ENCODE assay signal across 20 mouse cellular contexts in genomic region chr19:22336278-22336677, GRCm38 (mm10).
DNase-seq lines count a peak whose midpoint lies in the region; ATAC-seq and TF ChIP-seq lines count a peak whose summit lies in the region.
"Had no signal": no experiment of that assay in that cellular context is flagged by ENCODE, and none has a peak within 500 bp of the region (broad histone marks: within the 10 kb centered on the region; RNA-seq: fewer than 3 reads in every experiment).

No protein-coding gene starts in this region.

- no peak for TF ChIP-seq CTCF in hindbrain, postnatal 0 days (IDR thresholded peaks at IDR 0.05; ENCODE audit: low read depth)
- no peak for TF ChIP-seq CTCF in heart, adult 2 months (IDR thresholded peaks at IDR 0.05)

- ATAC-seq in hindbrain, embryonic 13.5 days (ENCODE audit: low FRiP score): peak; percentile 57; the same call in 1 of the 2 replicates
- ATAC-seq in hindbrain, postnatal 0 days: no peak
- ATAC-seq in lung, embryonic 15.5 days (ENCODE audit: borderline replicate concordance, extremely low read depth, low FRiP score, low TSS enrichment): 0 out of 2 replicates have a peak, but pooled peaks have one; percentile 51
- 0 out of 2 replicates have a peak, but pooled peaks have one; percentile 41 for ATAC-seq in neural tube, embryonic 14.5 days (ENCODE audit: low read depth)
- ATAC-seq: forebrain, embryonic 16.5 days; intestine, embryonic 15.5 days had no signal

- no peak overlapping the region for H3K4me2 ChIP-seq in hindbrain, embryonic 13.5 days
- no peak overlapping the region for H3K4me2 ChIP-seq in hindbrain, postnatal 0 days (ENCODE audit: low read depth, low read length)
- no peak overlapping the region for H3K4me2 ChIP-seq in lung, embryonic 15.5 days
- H3K4me2 ChIP-seq in neural tube, embryonic 14.5 days (ENCODE audit: low read depth, low read length): no peak overlapping the region
- H3K4me2 ChIP-seq: embryonic facial prominence, embryonic 15.5 days; heart, embryonic 13.5 days; hindbrain, embryonic 15.5 days; intestine, embryonic 15.5 days had no signal

- no peak for DNase-seq in hindbrain, postnatal 0 days (ENCODE audit: low spot score)
- DNase-seq in lung, postnatal 36 days: no peak
- DNase-seq in neural tube, embryonic 10.5 days (ENCODE audit: extremely low spot score, low spot score): no peak
- DNase-seq in heart, adult 2 months: no peak
- DNase-seq: adrenal gland, adult 2 months; adrenal gland, postnatal 25 days; cerebellum, adult 18-20 months; cerebellum, adult 9-11 months; cerebellum, postnatal 36 days; gastrocnemius, postnatal 10 days; heart, postnatal 36 days had no signal

- no peaks in the 10 kb centered on the region for H3K36me3 ChIP-seq in hindbrain, embryonic 13.5 days
- H3K36me3 ChIP-seq in hindbrain, postnatal 0 days (ENCODE audit: insufficient read depth, low read length): no peaks in the 10 kb centered on the region
- H3K36me3 ChIP-seq in lung, embryonic 15.5 days: no peaks in the 10 kb centered on the region
- H3K36me3 ChIP-seq in neural tube, embryonic 14.5 days (ENCODE audit: control insufficient read depth, insufficient read depth, low read length): no peaks in the 10 kb centered on the region
- no peaks in the 10 kb centered on the region for H3K36me3 ChIP-seq in heart, adult 2 months (ENCODE audit: control insufficient read depth, insufficient read depth, low read length)
- H3K36me3 ChIP-seq: embryonic facial prominence, embryonic 15.5 days; heart, embryonic 13.5 days; hindbrain, embryonic 15.5 days; intestine, embryonic 15.5 days had no signal

- 94% methylated on average over 3 of the region's 3 CpGs for WGBS in hindbrain, embryonic 13.5 days
- 91% methylated on average over 3 of the region's 3 CpGs for whole genome bisulfite sequencing in hindbrain, postnatal 0 days
- 81% methylated on average over 3 of the region's 3 CpGs for WGBS in lung, embryonic 15.5 days
- 93% methylated on average over 3 of the region's 3 CpGs for WGBS in neural tube, embryonic 14.5 days
- 83% methylated on average over 3 of the region's 3 CpGs for WGBS in heart, adult 2 months

- H3K9ac ChIP-seq in hindbrain, embryonic 13.5 days: no peak overlapping the region
- H3K9ac ChIP-seq in hindbrain, postnatal 0 days (replicated peaks; ENCODE audit: low read length): no peak overlapping the region
- no peak overlapping the region for H3K9ac ChIP-seq in lung, embryonic 15.5 days
- no peak overlapping the region for H3K9ac ChIP-seq in neural tube, embryonic 14.5 days (replicated peaks; ENCODE audit: low read depth, low read length)
- no peak overlapping the region for H3K9ac ChIP-seq in heart, adult 2 months (ENCODE audit: low read depth, low read length)
- H3K9ac ChIP-seq: embryonic facial prominence, embryonic 15.5 days; heart, embryonic 13.5 days; hindbrain, embryonic 15.5 days; intestine, embryonic 15.5 days had no signal

- no peaks in the 10 kb centered on the region for H3K4me1 ChIP-seq in hindbrain, embryonic 13.5 days (replicated peaks)
- H3K4me1 ChIP-seq in hindbrain, postnatal 0 days (ENCODE audit: insufficient read depth, low read length): no peaks in the 10 kb centered on the region
- peaks cover 7% of the 10 kb centered on the region; the same call in 1 of the 2 replicates for H3K4me1 ChIP-seq in lung, embryonic 15.5 days
- H3K4me1 ChIP-seq in neural tube, embryonic 14.5 days (ENCODE audit: control insufficient read depth, insufficient read depth, low read length): no peaks in the 10 kb centered on the region
- no peaks in the 10 kb centered on the region for H3K4me1 ChIP-seq in heart, adult 2 months (ENCODE audit: control insufficient read depth, insufficient read depth, low read length)
- H3K4me1 ChIP-seq: embryonic facial prominence, embryonic 15.5 days; heart, embryonic 13.5 days; hindbrain, embryonic 15.5 days; intestine, embryonic 15.5 days had no signal

- no peak for TF ChIP-seq EP300 in heart, adult 2 months (IDR thresholded peaks at IDR 0.05; ENCODE audit: insufficient read depth, low read depth, low read length)

- H3K27ac ChIP-seq in hindbrain, embryonic 13.5 days: no peak overlapping the region
- H3K27ac ChIP-seq in hindbrain, postnatal 0 days: no peak overlapping the region
- H3K27ac ChIP-seq in lung, embryonic 15.5 days: no peak overlapping the region
- no peak overlapping the region for H3K27ac ChIP-seq in neural tube, embryonic 14.5 days (ENCODE audit: low read depth, low read length)
- no peak overlapping the region for H3K27ac ChIP-seq in heart, adult 2 months
- H3K27ac ChIP-seq: embryonic facial prominence, embryonic 15.5 days; heart, embryonic 13.5 days; hindbrain, embryonic 15.5 days; intestine, embryonic 15.5 days had no signal

- H3K9me3 ChIP-seq in hindbrain, embryonic 13.5 days: no peaks in the 10 kb centered on the region
- no peaks in the 10 kb centered on the region for H3K9me3 ChIP-seq in hindbrain, postnatal 0 days (ENCODE audit: low read length)
- no peaks in the 10 kb centered on the region for H3K9me3 ChIP-seq in lung, embryonic 15.5 days
- no peaks in the 10 kb centered on the region for H3K9me3 ChIP-seq in neural tube, embryonic 14.5 days (ENCODE audit: control insufficient read depth, low read length)
- H3K9me3 ChIP-seq: embryonic facial prominence, embryonic 15.5 days; hindbrain, embryonic 15.5 days; intestine, embryonic 15.5 days had no signal

- H3K79me2 ChIP-seq in heart, adult 2 months (replicated peaks; ENCODE audit: control insufficient read depth, insufficient read depth, low read length): no peaks in the 10 kb centered on the region

- no peak overlapping the region for H3K4me3 ChIP-seq in hindbrain, embryonic 13.5 days
- no peak overlapping the region for H3K4me3 ChIP-seq in hindbrain, postnatal 0 days (ENCODE audit: low read length)
- no peak overlapping the region for H3K4me3 ChIP-seq in lung, embryonic 15.5 days
- H3K4me3 ChIP-seq in neural tube, embryonic 14.5 days (ENCODE audit: low read depth, low read length): no peak overlapping the region
- H3K4me3 ChIP-seq in heart, adult 2 months: no peak overlapping the region
- H3K4me3 ChIP-seq: embryonic facial prominence, embryonic 15.5 days; erythroblast, embryonic 14.5 days; heart, embryonic 13.5 days; hindbrain, embryonic 15.5 days; intestine, embryonic 15.5 days had no signal

- no peaks in the 10 kb centered on the region for H3K27me3 ChIP-seq in hindbrain, embryonic 13.5 days
- no peaks in the 10 kb centered on the region for H3K27me3 ChIP-seq in hindbrain, postnatal 0 days (ENCODE audit: insufficient read depth, low read length)
- no peaks in the 10 kb centered on the region for H3K27me3 ChIP-seq in lung, embryonic 15.5 days
- H3K27me3 ChIP-seq in neural tube, embryonic 14.5 days (ENCODE audit: control insufficient read depth, insufficient read depth, low read length): no peaks in the 10 kb centered on the region
- H3K27me3 ChIP-seq in heart, adult 2 months (ENCODE audit: control insufficient read depth, insufficient read depth, low read length): no peaks in the 10 kb centered on the region
- H3K27me3 ChIP-seq: embryonic facial prominence, embryonic 15.5 days; heart, embryonic 13.5 days; hindbrain, embryonic 15.5 days; intestine, embryonic 15.5 days had no signal

- intact Hi-C loops in heart, adult 2 months (cut with DNase I): loop anchor here (2.0 kb wide), 1 partner anchor 217 kb away; no protein-coding TSS in a partner anchor

- TF ChIP-seq POLR2A in heart, adult 2 months (IDR thresholded peaks at IDR 0.05; ENCODE audit: insufficient read depth, low read depth, low read length): no peak
